Mouse (Mus musculus) lung, adult 2 months (tissue): ENCODE data around the gene Tcerg1l.

Experiments
- CTCF ChIP-seq: fragments of 200-500 bp; IDR thresholded peaks from 2 replicates; pipeline ENCODE4 v1.5.1; 2011; ENCODE audit warnings: mild to moderate bottlenecking, low read length, control low read depth; ENCODE audit not compliant: insufficient read depth
- POLR2A ChIP-seq: fragments of 200-500 bp; IDR thresholded peaks from 2 replicates; pipeline ENCODE4 v1.6.1; 2011; ENCODE audit warnings: low read depth, mild to moderate bottlenecking, control low read depth, low read length, borderline replicate concordance; ENCODE audit errors: extremely low read depth

DNA sequence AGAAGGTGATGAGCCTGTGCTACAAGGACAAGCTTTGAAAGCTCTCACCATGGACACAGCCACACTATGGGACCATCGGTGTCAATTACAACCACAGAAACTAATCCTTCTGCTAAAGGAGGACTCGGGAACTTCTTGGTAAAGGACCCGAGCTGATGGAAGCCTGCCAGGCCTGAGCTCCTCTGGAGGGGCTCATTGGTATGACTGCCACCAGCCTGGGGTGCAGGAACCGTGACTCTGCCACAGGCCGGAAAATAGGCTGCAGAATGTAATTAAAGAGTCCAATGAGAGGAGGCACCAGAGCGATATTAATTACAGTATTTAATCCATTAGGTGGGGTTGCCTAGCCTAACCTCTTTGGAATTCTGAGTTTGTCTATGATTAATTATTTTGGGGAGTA lies 52.1 kb downstream of the Tcerg1l start:
- TF ChIP-seq CTCF (no peak), POLR2A (no peak)
